Mouse (Mus musculus) liver, embryonic 14.5 days (tissue): ENCODE results near the gene Pnldc1.

Experiments
- CTCF ChIP-seq: IDR thresholded peaks from 2 replicates; pipeline ENCODE4 v1.5.1; 2016; ENCODE audit warnings: antibody characterized with exemption, low read depth, control low read depth
- EP300 ChIP-seq: IDR thresholded peaks from 2 replicates; pipeline ENCODE4 v1.6.1; 2016; ENCODE audit warnings: antibody characterized with exemption, low read depth

GRCm38 (mm10) chr17:12941543-12942260, 31.7 kb upstream of the Pnldc1 start:
- TF ChIP-seq CTCF (no peak), EP300 (no peak)
